Comparison of ENCODE assay signal across 8 mouse cellular contexts in the genomic region with DNA sequence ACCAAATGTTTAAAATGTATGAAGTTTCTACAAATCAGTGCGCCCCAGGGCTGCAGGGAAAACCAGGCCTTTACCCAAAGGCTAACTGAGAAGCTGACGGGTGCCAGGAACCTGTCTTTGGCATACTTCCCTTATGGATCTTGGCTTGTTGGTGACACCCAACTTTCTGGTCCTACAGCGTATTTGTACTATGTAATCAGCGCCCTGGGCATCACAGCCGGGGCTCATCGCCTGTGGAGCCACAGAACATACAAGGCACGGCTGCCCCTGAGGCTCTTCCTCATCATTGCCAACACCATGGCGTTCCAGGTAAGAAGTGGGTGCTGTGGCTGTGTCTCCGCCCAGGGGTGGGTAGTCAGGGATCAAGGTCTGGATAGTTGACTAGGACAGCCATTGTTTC. TPM values are rescaled to one million over a fixed set of nuclear protein-coding genes. Genes with fewer than 3 reads are reported as not detected.
A peak's percentile ranks its signal among the peaks of the same experiment; 100 is the strongest.
DNase-seq lines count a peak whose midpoint lies in the region; ATAC-seq and TF ChIP-seq lines count a peak whose summit lies in the region.

No protein-coding gene starts in this region.

- no peak for TF ChIP-seq CTCF in bone marrow, adult 2 months (IDR thresholded peaks at IDR 0.05; ENCODE audit: control insufficient read depth, insufficient read depth, low read length)

- H3K36me3 ChIP-seq in heart, embryonic 15.5 days, result peaks cover 57% of the 10 kb centered on the region
- H3K36me3 ChIP-seq in hindbrain, embryonic 11.5 days (ENCODE audit: control insufficient read depth, insufficient read depth, low read length), result peaks cover 35% of the 10 kb centered on the region
- peaks cover 66% of the 10 kb centered on the region for H3K36me3 ChIP-seq in midbrain, embryonic 11.5 days (ENCODE audit: control insufficient read depth, insufficient read depth, low read length)

- H3K4me2 ChIP-seq in heart, embryonic 15.5 days, result peak overlapping the region; percentile 94
- H3K4me2 ChIP-seq in hindbrain, embryonic 11.5 days (replicated peaks; ENCODE audit: low read depth, low read length), result peak overlapping the region; percentile 98
- H3K4me2 ChIP-seq in midbrain, embryonic 11.5 days, result peak overlapping the region; percentile 100

- no peak overlapping the region for H3K9ac ChIP-seq in heart, embryonic 15.5 days
- H3K9ac ChIP-seq in hindbrain, embryonic 11.5 days (ENCODE audit: low read depth, low read length), result peak overlapping the region; percentile 99
- H3K9ac ChIP-seq in midbrain, embryonic 11.5 days (ENCODE audit: low read length), result peak overlapping the region; percentile 99

- no peak overlapping the region for H3K27ac ChIP-seq in heart, embryonic 15.5 days
- H3K27ac ChIP-seq in bone marrow, adult 2 months (ENCODE audit: control insufficient read depth, insufficient read depth, low read depth, low read length, poor library complexity), result peak overlapping the region; percentile 29
- H3K27ac ChIP-seq in hindbrain, embryonic 11.5 days (ENCODE audit: low read depth, low read length), result no peak overlapping the region
- H3K27ac ChIP-seq in midbrain, embryonic 11.5 days (ENCODE audit: low read depth, low read length), result no peak overlapping the region

- no peak for ATAC-seq in heart, embryonic 15.5 days (replicated peaks; ENCODE audit: insufficient number of reproducible peaks, insufficient read depth, low FRiP score, low read depth)
- no peak for ATAC-seq in hindbrain, embryonic 11.5 days (ENCODE audit: low FRiP score)
- no peak for ATAC-seq in midbrain, embryonic 11.5 days (ENCODE audit: low FRiP score)
- no peak for ATAC-seq in erythroid progenitor cell, adult 5-6 weeks (replicated peaks; ENCODE audit: low FRiP score, poor library complexity, severe bottlenecking)

- H3K4me3 ChIP-seq in heart, embryonic 15.5 days, result peak overlapping the region; percentile 80
- H3K4me3 ChIP-seq in bone marrow, adult 2 months (replicated peaks; ENCODE audit: control insufficient read depth, low read depth, low read length), result no peak overlapping the region
- peak overlapping the region; percentile 99 for H3K4me3 ChIP-seq in hindbrain, embryonic 11.5 days (ENCODE audit: low read depth, low read length)
- H3K4me3 ChIP-seq in midbrain, embryonic 11.5 days (ENCODE audit: low read depth, low read length), result peak overlapping the region; percentile 95

- H3K4me1 ChIP-seq in heart, embryonic 15.5 days (replicated peaks), result peaks cover 76% of the 10 kb centered on the region
- H3K4me1 ChIP-seq in bone marrow, adult 2 months (ENCODE audit: control insufficient read depth, insufficient read depth, low read length), result peaks cover 2% of the 10 kb centered on the region; the same call in 1 of the 2 replicates
- peaks cover 23% of the 10 kb centered on the region for H3K4me1 ChIP-seq in hindbrain, embryonic 11.5 days (replicated peaks; ENCODE audit: control insufficient read depth, insufficient read depth, low read length)
- H3K4me1 ChIP-seq in midbrain, embryonic 11.5 days (ENCODE audit: control insufficient read depth, insufficient read depth, low read length), result peaks cover 44% of the 10 kb centered on the region

- 76% methylated on average over 9 of the region's 9 CpGs for WGBS in heart, embryonic 15.5 days
- WGBS in bone marrow, adult 2 months, result 61% methylated on average over 9 of the region's 9 CpGs
- WGBS in hindbrain, embryonic 11.5 days, result 89% methylated on average over 9 of the region's 9 CpGs
- WGBS in midbrain, embryonic 11.5 days, result 89% methylated on average over 9 of the region's 9 CpGs

- H3K9me3 ChIP-seq in heart, embryonic 15.5 days (replicated peaks), result no peaks in the 10 kb centered on the region
- no peaks in the 10 kb centered on the region for H3K9me3 ChIP-seq in hindbrain, embryonic 11.5 days (ENCODE audit: control insufficient read depth, low read length)
- H3K9me3 ChIP-seq in midbrain, embryonic 11.5 days (ENCODE audit: control insufficient read depth, low read length), result no peaks in the 10 kb centered on the region

- no peak for DNase-seq in heart, adult 8-10 months (ENCODE audit: low spot score)
- DNase-seq in hindbrain, embryonic 11.5 days (ENCODE audit: low spot score), result no peak
- no peak for DNase-seq in midbrain, embryonic 11.5 days (ENCODE audit: low spot score, missing footprints)
- DNase-seq in adrenal gland, postnatal 4 days (ENCODE audit: low spot score in 2 of 2), result no peak
- DNase-seq in layer of hippocampus, postnatal 10 days (ENCODE audit: low spot score in 2 of 2), result no peak

- TF ChIP-seq POLR2A in bone marrow, adult 2 months (IDR thresholded peaks at IDR 0.05; ENCODE audit: borderline replicate concordance, control insufficient read depth, low read depth, low read length), result no peak

- no peaks in the 10 kb centered on the region for H3K27me3 ChIP-seq in heart, embryonic 15.5 days
- no peaks in the 10 kb centered on the region for H3K27me3 ChIP-seq in hindbrain, embryonic 11.5 days (ENCODE audit: control insufficient read depth, insufficient read depth, low read length)
- no peaks in the 10 kb centered on the region for H3K27me3 ChIP-seq in midbrain, embryonic 11.5 days (ENCODE audit: control insufficient read depth, insufficient read depth, low read length)

RNA-seq across cellular contexts. Expression of gene Scd2, which starts 4.4 kb away (rescaled TPM):
- 131 and 164 TPM in 2 replicates for polyA plus RNA-seq in heart, embryonic 15.5 days (2015; fragmentation: Nextera tagmentation; extraction: Ambion mirVana)
- 10 to 100 TPM in 1 of 4 experiments, 1 to 10 TPM in 3; 7.5 to 10.2 (median 9.4) TPM for total RNA-seq in heart, adult 8-10 months (2022)
- polyA plus RNA-seq in bone marrow, adult 2 months (2011; ENCODE audit: insufficient read depth, insufficient read length, low replicate concordance, missing spikeins), result 7.2 and 19.7 TPM in 2 replicates
- polyA plus RNA-seq in hindbrain, embryonic 11.5 days (2014; fragmentation: Nextera tagmentation; extraction: Ambion mirVana), result 314 and 349 TPM in 2 replicates
- polyA plus RNA-seq in midbrain, embryonic 11.5 days (2014; fragmentation: Nextera tagmentation; extraction: Ambion mirVana), result 353 and 358 TPM in 2 replicates
- 100 to 1,000 TPM; 412 to 445 TPM for total RNA-seq in adrenal gland, postnatal 4 days (2021)
- total RNA-seq in layer of hippocampus, postnatal 10 days (2021), result 100 to 1,000 TPM; 715 to 736 TPM
- 13.7 and 18.9 TPM in 2 replicates for total RNA-seq in erythroid progenitor cell, adult 5-6 weeks (2015; ENCODE audit: low replicate concordance)
- 9.4 and 13.2 TPM in 2 replicates for total RNA-seq in erythroid progenitor cell, adult 5-6 weeks (2017; ENCODE audit: low replicate concordance)

RNA-seq across cellular contexts. Expression of gene Scd4, which starts 35.0 kb away (rescaled TPM):
- 2.5 TPM in 2 replicates for polyA plus RNA-seq in heart, embryonic 15.5 days (2015; fragmentation: Nextera tagmentation; extraction: Ambion mirVana)
- 1 to 10 TPM; 2.6 to 5.1 (median 3.1) TPM for total RNA-seq in heart, adult 8-10 months (2022)
- not detected in 2 replicates for polyA plus RNA-seq in bone marrow, adult 2 months (2011; ENCODE audit: insufficient read depth, insufficient read length, low replicate concordance, missing spikeins)
- 0.06 TPM in 1 of 2 replicates, not detected in the other for polyA plus RNA-seq in hindbrain, embryonic 11.5 days (2014; fragmentation: Nextera tagmentation; extraction: Ambion mirVana)
- 0.06 TPM in 1 of 2 replicates, not detected in the other for polyA plus RNA-seq in midbrain, embryonic 11.5 days (2014; fragmentation: Nextera tagmentation; extraction: Ambion mirVana)
- total RNA-seq in adrenal gland, postnatal 4 days (2021), result 1 to 10 TPM; 2.0 to 2.2 TPM
- total RNA-seq in layer of hippocampus, postnatal 10 days (2021), result 1 to 10 TPM; 1.5 to 2.8 TPM
- not detected in 2 replicates for total RNA-seq in erythroid progenitor cell, adult 5-6 weeks (2015; ENCODE audit: low replicate concordance)
- 2.1 TPM in 1 of 2 replicates, not detected in the other for total RNA-seq in erythroid progenitor cell, adult 5-6 weeks (2017; ENCODE audit: low replicate concordance)

Comparison
In these comparisons a context has a peak if more than half of its experiments do, and no peak if none do; other contexts are left out.
1. RNA of gene Scd2, which starts 4.4 kb away (total RNA-seq): 715 to 736 TPM in layer of hippocampus, postnatal 10 days and 412 to 445 TPM in adrenal gland, postnatal 4 days; 9.4 to 18.9 TPM in erythroid progenitor cell, adult 5-6 weeks and 7.5 to 10.2 TPM in heart, adult 8-10 months; every median in the first group is over 10 times any median in the second.
2. Peak in every context shown above with its lines, with median percentiles within 50 percentile points of each other: H3K4me2 ChIP-seq.